Mouse (Mus musculus) frontal cortex, postnatal 14 days (tissue): ENCODE data around the gene Klk6.

ENCODE experiments used
- DNase-seq, 2 experiments: peaks; one replicate each; pipeline ENCODE4 v3.0.0; 2022; ENCODE audit warnings: low spot score in 2 of 2

The Klk6 gene

DNA sequence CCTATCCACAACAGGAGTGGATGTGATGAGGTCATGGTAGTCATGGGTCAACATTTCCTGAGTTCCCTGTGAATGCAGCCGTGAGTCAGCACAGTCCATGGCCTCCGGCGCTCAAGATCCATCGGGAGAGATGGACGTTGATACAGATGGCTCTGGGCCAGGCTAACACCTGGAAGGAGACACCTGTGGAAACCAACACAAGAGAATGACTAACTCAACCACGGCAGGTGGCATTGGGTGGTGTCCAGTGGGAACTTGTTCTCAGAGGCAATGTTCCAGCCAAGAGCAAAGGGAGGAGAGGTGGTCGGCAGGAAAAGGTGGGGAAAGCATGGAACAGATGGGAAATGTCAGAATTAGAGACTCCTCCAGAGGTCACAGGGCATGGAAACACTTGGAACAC is 2.7 kb upstream of the Klk6 start:
- no peak for DNase-seq

DNA sequence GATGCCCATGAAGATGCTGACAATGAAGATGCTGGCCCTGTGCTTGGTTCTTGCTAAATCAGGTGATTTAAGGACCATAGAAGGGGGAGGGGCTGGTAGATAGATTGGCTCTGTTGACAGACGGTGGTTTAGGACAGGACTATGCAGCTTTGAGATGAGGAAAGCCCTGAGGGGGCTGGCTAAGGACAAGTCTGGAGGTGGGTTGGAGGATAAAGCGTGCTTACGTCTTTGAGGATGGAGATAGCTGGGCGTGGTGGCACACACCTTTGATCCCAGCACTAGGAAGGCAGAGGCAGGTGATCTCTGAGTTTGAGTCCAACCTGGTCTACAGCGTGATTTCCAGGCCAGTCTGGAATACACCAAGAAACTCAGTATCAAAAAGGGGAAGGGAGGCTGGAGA is 1.8 kb downstream of the Klk6 start:
- no peak for DNase-seq

DNA sequence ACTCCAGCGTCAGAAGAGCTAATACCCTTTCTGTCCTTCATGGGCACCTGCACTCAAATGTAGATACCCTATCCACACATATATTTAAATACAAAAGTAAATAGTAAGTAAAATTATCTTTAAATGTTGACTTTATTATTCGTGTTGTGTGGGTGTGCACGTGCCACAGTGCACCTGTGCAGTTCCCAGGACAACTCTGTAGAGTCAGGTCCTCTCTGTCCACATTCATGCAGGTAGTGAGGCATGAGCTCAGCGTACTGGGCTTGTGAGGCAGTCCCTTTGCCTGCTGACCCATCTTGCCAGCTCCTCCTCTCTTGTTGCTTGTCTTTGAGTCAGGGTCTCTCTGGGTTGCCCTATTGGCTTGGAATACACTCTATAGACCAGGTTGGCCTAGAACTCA is 3.4 kb downstream of the Klk6 start:
- no peak for DNase-seq

- DNase-seq: no peak
These were observed 4.7 kb downstream of the Klk6 start for GRCm38 (mm10) chr7:43829006-43829405.

DNA sequence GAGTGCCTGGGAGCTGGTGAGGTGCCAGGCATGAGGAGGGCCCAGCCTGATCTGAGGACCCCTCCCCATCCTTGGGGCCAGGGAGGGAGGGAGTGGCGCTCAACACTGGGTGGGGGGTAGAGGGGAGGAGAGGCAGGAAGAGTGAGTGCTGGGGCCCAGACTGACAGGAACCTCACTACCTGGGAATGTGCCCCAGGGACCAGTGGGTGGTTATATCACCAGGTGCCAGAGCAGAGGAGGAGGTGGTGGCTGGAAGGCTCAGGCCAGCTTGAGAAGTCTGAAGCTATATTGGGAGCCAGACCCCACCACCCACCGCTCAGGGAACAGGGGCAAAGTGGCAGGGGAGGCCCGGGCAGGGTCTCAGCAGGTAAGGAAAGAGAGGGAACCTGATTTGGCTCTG is 17.4 kb downstream of the Klk6 start, which contains the start of gene Klk5:
TSS of gene Klk5 (plus strand) at position 271 of the 400 bp plus-strand sequence.
- DNase-seq: no peak

DNA sequence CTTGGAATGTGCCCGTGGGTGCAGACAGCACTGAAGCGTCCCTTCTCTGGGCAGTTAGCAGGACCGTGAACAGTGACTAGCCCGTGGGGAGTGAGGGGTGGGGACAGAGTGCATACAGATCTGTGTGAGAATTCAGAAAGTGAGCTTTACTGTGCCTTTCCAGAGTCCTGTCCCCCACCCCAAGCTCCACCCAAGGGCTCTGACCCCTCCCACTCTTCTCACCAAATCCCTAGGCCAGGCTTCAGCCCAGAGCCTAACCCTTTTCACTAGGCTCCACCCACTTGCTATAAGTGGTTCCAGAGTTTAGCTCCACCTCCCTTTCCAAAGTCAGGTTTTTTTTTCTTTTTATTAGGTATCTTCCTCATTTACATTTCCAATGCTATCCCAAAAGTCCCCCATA is 19.5 kb downstream of the Klk6 start:
- no peak for DNase-seq

GRCm38 (mm10) chr7:43851616-43852015 is 27.3 kb downstream of the Klk6 start:
- no peak for DNase-seq

- no peak for DNase-seq
These were observed 30.5 kb downstream of the Klk6 start for GRCm38 (mm10) chr7:43854642-43855380.

DNA sequence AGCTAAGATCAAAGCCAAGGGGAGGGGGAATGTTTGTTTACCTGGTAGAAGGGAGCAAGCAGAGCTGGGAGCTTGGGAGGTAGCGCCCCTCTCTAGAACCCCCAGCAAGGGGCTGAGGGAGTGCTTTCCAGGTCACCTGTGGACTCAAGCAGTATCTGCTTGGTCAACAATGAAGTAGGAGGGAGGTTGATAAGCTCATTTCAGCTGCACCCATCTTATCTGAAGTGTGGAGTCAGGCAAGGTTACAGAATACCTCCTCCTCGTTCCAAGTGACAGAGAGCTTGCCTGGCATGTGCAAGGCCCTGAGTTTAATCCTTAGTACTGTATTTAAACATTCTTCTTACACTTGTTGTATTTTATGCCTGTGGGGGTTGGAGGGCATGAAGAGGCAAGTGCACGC is 31.4 kb downstream of the Klk6 start:
- no peak for DNase-seq

GRCm38 (mm10) chr7:43856307-43856706 is 32.0 kb downstream of the Klk6 start:
- no peak for DNase-seq

DNA sequence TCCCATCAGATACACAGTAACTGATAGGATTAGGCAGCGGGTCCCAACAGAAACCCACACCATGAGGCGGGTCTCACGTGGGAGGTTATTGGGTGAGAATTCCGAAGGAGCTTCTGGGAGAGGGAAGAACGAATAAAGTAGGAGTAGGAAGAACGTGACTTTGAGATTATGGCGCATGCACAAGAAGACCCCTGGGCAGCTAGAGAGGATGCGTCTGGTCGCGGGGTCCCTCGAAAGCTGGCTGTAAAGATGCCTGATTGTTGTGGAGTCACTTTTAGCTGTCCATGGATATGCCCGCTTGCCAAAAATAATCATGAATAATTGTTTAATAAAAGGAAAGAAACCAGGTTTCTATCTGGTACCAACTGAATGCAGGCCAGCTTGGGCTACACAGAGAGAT is 33.2 kb downstream of the Klk6 start:
- no peak for DNase-seq

DNA sequence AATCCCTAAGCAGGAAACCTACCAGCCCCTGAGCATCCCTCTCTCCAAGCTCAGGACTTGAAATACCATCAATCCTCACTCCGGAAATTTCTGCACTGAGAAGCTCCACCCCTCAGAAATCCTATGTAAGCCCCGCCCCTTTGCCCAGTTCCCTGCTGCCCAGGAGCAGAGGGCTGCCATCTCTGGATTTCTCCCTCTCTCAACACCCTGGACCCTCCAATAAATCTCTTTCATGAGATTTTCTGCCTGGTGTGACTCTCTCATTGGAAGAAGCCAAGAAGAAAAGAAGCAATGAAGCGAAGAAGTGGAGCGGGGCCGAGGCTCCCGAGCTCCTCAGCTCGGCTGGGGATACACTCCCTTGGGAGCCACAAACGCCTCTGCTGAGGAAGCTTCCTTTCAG is 36.1 kb downstream of the Klk6 start:
- DNase-seq: no peak

DNA sequence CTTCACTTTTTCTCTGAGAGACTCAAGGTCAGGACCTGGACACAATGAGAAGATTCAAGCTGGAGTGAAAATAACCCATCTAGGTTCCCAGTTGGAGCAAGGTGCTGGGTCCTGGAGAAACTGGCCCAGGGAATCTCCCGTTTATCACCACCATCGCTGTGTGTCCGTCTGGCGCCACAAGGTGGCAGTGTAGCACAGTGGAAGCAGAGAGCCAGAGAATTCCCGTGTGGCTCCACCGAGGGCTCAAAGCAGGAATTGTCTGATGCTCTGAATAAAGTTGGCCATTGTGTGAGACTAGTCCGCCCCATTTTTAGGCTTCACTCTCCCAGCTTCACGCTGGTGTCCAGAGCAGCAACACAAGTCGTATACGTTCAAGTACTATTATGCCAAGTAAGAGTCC is 48.9 kb downstream of the Klk6 start:
- peak; percentile 35 to 72 for DNase-seq

- no peak for DNase-seq
These were observed 49.4 kb downstream of the Klk6 start for GRCm38 (mm10) chr7:43873674-43874073.

DNA sequence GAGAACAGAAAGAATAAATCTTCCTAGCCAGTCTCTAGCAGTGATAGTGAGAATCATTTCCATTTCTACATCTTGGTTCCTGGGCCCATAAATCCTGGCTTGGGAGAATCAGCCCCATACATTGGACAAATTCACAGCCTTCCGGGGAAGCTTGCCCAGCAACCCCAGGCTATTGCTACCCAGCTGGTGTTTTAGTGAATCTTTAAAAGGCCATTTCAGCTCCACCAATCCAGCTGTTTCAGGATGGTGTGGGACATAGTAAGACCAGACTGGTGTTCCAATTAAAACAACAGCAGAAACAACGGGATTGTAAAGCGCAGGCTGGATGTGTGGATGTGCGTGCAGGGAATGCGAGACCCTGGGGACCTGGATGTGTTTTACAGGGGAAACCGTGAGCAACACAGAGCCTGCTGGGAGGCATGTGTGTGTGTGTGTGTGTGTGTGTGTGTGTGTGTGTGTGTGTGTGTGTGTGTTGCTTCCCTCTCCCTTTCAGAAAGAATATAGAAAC is 50.6 kb downstream of the Klk6 start:
- DNase-seq: no peak

GRCm38 (mm10) chr7:43876444-43876843 is 52.1 kb downstream of the Klk6 start:
- no peak for DNase-seq

GRCm38 (mm10) chr7:43878281-43878680 is 54.0 kb downstream of the Klk6 start:
- no peak for DNase-seq

GRCm38 (mm10) chr7:43880912-43881311 is 56.6 kb downstream of the Klk6 start, which contains the start of gene Klk4:
TSS of gene Klk4 (plus strand) at chr7:43881160.
- DNase-seq: no peak
